Mouse (Mus musculus): ENCODE measurements around the gene Il23a.
"Not testable (repeated sequence)": the region's sequence is repeated elsewhere in the genome, so short reads cannot be mapped to it uniquely, and the experiment has no call there.

Gene Il23a

GRCm38 (mm10) chr10:128298702-128299171 is at the start of gene Il23a:
Gene Il23a (minus strand): TSS chr10:128298752.
- DNase-seq (ENCODE audit: low read depth, low spot score): no peak

DNA sequence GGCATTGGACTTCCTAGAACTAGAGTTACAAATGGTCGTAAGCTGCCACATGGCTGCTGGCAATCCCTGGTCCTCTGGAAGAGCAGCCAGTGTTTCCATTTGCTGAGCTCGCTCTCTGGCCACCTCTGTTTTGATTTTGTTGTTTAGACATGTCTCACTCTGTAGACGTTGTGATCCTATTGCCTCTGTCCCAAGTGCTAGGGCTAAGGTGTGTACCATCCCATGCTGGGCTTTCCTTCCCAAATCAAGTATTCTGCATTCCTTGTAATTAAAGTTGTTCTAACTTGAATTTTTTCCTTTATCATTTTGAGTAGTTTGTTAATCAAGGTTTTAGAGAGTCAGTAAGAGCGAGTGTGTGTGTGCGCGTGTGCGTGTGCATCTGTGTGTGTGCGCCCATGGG is 49.0 kb upstream of the Il23a start:
- no peak for DNase-seq (ENCODE audit: low read depth, low spot score)

DNA sequence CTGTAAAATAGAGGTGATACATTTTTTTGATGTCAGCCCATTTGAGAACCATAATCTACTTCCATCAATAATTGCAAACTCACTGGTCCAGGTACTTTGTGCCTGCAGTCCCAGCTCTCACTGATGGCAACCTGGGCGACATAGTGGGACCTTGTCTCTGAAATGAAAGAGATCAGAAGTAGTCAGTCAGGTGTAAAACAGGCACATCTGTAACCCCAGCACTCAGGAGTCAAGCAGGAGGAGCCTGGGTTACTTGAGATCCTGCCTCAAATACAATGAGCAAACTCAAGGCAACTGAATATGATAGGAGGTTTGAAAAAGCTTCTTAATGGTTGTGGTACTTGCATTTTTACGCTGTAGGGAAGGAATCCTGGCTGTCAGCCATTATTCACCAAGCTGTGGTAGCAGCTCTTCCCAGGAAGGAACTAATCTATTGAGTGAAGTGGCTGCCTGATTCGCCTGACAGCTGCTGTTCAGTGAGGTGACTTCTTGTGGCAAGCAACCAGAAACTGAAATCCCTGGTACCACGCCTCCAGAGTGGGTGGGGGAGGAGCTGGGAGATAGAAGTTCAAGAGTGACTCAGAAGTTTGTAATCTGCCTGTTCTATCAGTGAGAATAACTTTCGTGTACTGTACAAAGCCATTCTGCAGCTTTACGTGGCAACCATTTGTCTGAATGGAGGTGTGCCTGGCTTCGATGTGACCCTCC is 46.2 kb upstream of the Il23a start:
- DNase-seq (ENCODE audit: low read depth, low spot score): peak; percentile 88

GRCm38 (mm10) chr10:128343436-128343835 is 44.9 kb upstream of the Il23a start:
- DNase-seq (ENCODE audit: low read depth, low spot score): peak; percentile 45

GRCm38 (mm10) chr10:128340257-128340656 is 41.7 kb upstream of the Il23a start:
- peak; percentile 48 for DNase-seq (ENCODE audit: low read depth, low spot score)

GRCm38 (mm10) chr10:128338948-128339347 is 40.4 kb upstream of the Il23a start:
- no peak for DNase-seq (ENCODE audit: low read depth, low spot score)

DNA sequence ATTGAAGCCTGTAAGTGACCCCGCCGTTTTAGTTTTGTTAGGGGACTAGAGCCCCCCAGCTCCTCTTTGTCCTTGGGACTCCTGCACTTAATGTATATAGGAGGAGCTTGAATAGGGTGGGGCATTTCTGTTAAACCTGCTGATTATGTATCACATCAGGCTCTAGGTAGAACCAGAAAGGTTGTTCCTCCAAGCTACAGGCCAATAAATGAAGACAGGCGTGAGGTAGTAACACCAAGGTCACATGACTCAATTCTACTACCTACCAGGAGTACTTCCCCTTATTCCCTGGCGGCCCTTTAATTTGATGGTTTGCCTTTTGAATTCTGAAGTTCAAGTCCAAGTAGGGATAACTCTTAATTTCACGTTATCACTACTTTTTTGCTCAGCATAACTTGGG is 39.9 kb upstream of the Il23a start:
- DNase-seq (ENCODE audit: low read depth, low spot score): peak; percentile 71

DNA sequence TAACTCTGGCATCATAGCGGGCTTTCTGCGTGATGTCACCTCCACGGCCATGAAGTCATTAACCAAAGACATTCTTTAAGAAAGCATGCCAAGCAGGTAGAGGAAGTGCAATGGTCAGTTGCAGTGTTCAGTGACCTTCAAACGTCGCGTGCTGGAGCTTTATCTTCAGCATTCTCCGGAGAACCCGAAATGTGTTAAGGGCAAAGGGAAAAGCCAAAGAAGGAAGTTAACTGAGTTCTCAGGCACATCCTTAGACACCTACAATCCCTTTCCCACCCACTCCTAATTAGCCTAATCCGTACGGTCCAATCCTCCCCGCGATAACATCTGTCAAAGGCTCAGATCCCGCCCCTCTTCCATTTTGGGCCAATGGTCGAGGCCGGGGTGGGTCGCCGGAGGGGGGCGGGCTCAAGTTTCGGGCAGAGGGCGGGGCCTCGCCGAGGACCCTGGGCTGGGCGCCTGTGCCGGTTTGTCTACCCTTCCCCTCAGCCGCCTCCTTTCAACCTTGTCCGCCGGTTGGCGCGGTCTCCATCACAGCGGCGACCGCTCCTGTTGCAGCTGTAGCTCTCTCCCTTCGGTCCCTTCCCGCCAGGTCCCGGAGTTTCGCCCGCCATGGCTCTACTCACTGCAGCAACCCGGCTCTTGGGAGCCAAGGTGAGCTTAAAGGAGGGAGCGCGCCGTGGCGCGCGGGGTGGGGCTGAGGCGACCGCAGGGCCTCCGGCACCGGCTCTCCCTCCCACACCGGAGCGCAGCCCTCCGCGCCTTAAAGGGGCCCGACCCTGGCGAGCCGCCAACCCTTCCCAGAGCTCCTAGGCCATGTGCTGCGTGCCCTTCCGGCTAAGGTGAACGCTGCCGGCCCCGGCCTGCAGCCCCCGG is 39.0 kb upstream of the Il23a start, which contains the start of gene Cs:
Gene Cs (plus strand): TSS at position 429 of the 876 bp plus-strand sequence.
- peak; percentile 98 for DNase-seq (ENCODE audit: low read depth, low spot score)

DNA sequence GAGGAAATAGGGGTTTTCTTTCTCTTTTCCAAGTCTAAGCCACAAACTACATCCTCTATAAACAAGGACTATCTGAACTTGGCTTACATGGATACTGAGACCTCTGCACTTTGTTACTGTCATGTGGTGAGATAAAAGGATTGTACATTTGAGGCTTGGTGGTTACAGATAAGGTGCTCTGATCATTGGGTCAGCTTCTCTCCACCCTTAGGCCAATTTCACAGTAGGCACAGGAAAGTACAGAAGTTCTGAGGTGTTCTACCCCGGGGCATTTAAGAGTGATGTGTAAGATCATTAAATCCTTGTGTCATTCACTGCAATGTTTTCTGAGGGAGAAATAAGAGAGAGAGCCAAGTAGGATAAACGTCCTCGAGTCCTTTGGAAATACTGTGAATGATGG is 38.0 kb upstream of the Il23a start:
- no peak for DNase-seq (ENCODE audit: low read depth, low spot score)

DNA sequence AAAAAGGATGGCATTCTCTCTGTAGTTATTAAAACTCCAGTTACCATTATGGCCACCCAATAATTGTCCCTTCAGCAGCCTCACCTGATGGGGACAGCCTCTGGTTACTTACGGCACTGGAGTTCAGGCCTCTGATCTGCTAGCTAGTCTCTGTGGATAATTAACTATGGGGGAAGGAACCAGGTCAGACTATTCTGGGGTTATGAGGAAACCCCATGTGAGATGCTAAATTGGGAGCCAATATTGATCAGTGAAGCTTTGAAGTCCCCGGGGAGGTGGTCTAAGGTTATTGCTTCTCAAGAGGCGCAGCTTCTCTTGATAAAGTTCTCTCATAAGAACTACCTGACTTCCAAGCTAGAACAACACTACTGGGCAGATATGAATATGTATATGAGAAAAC is 37.6 kb upstream of the Il23a start:
- no peak for DNase-seq (ENCODE audit: low read depth, low spot score)

- peak; percentile 86 for DNase-seq (ENCODE audit: low read depth, low spot score)
Measured at GRCm38 (mm10) chr10:128335582-128335981, 37.0 kb upstream of the Il23a start.

DNA sequence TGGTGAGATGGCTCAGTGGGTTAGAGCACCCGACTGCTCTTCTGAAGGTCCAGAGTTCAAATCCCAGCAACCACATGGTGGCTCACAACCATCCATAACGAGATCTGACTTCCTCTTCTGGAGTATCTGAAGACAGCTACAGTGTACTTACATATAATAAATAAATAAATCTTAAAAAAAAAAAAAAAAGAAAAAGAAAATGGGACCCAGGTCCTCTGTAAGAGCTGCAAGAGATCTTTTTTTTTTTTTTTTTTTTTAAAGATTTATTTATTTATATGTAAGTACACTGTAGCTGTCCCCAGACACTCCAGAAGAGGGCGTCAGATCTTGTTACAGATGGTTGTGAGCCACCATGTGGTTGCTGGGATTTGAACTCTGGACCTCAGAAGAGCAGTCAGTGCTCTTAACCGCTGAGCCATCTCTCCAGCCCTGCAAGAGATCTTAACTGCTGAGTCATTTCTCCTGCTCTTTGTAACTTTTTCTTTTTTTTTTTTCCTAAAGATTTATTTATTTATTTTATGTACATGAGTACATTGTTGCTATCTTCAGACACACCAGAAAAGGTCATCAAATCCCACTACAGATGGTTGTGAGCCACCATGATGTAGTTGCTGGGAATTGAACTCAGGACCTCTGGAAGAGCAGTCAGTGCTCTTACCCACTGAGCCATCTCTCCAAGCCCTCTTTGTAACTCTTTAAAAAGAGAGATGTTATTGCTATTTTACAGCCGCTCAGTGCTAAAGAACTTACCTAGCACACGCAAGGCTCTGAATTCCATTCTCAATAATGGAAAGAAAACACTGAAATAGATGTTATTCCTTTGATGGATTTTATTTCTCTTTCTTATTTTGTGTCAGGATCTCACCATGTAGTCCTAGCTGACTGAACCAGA is 34.1 kb upstream of the Il23a start:
- DNase-seq (ENCODE audit: low read depth, low spot score): not testable (repeated sequence)

GRCm38 (mm10) chr10:128327610-128328009 is 29.1 kb upstream of the Il23a start:
- peak; percentile 47 for DNase-seq (ENCODE audit: low read depth, low spot score)

DNA sequence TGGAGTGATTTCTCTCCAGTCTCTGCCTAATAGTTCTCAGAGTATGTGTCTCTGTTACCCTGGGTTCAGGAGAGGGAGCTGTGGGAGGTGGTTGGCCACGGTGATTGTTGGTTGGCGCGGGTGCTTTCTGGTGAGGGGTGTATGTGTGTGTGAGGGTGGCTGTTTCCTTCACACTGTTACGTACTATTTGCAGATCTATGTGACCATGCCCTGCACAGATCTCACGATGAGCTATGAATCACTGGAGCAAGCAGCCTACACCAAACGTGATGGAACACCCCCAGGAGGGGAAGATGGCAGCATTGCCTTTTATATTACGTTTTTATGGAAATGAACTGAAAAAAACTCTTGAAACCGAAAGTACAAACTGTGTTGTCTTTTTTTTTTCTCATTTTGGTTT is 28.3 kb upstream of the Il23a start:
- no peak for DNase-seq (ENCODE audit: low read depth, low spot score)

DNA sequence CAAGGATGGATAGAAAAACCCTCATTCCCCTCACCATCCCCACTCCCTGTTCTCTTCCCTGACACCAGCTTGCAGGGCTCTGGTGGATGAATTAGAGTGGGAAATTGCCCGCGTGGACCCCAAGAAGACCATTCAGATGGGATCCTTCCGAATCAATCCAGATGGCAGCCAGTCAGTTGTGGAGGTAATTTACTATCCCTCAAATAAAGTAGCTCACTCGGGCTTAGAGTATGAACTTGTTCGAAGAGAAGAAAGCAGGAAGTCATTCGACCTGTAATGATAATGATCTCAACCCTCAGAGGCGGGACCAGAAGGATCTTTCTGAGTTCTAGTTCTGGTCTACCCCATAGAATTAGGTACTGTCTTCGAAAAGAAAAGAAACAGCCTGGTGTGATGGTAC is 25.0 kb upstream of the Il23a start:
- no peak for DNase-seq (ENCODE audit: low read depth, low spot score)

DNA sequence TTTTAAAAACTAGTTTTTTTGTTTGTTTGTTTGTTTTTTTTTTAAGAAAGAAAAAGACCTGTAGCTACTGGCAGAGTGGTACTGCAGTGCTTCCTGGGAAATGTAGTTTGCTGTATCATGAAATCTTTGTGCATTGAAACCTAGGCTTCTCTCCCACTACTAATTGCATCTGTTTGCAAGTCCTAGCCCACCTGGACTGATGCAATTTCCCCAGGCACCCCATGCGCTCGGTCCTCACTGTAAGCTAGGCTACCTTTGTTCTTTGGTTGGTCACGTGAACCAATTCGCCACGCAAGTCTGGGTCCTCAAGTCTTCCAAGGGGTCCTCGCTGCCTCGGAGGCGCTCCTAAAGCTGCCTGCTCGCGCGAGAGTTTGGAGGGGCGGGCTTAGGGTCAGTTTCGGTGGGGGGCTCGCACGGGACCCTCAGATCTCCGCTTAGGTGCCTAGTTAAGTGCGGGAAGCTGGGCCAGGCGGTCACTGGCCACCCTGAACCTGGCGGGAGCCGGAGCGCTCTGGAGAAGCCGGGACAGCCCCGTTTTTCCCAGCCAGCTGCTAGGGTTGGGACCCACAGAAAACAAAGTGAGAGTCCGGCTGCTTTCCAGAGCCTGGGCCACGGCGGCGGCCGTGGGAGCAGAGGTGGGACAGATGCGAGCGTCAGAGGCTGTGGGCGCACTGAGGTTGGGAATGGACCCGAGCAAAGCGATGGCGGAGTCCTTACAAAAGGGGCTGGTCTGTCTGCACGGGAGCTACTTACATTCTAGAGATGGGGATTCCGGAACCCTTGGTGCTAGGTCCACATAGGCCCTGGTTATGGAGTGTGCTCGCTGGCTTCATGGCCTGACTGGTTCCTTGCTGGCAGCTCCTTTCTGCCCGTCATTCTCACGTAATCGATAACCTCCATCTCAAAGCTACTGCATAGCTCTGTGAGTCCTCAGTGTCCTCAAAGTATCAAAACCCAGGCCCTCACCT is 23.9 kb upstream of the Il23a start, which contains the start of gene Cnpy2:
Gene Cnpy2 (plus strand): TSS at position 319 of the 968 bp plus-strand sequence.
- DNase-seq (ENCODE audit: low read depth, low spot score): peak; percentile 94

DNA sequence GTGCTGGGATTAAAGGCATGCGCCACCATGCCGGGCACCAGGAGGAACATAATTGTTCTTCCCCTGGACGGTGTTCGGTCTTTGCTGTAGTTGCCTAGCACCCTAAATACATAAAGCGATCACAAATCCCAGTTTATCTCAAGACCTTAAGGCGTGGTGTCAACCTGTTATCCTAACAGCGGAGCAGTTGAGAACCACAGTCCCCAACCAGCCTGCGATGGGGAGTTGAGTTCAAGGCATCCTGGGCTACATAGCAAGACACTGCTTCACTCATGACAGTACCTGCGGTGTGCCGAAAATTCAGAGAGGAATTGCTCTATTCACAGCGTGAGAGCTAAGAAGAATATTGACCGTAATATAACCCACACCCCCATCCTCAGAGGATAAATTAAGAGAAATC is 23.1 kb upstream of the Il23a start:
- DNase-seq (ENCODE audit: low read depth, low spot score): no peak

DNA sequence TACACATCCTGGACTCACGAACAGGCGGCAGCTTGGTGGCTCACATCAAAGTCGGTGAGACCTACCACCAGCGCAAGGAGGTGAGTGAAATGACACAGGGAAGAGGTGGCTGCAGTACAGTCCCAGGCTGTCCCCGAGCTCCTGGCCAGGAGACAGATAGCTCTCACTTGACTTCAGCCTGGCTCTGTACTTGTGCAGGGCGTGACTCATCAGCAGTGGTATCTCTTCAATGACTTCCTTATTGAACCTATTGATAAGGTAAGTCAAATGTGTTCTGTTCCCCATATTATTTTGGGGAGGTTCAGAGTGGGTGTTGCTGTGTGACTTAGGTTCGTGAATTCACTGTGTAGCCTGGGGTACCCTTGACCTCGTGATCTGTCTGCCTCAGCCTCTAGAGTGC is 17.0 kb upstream of the Il23a start:
- DNase-seq (ENCODE audit: low read depth, low spot score): no peak

DNA sequence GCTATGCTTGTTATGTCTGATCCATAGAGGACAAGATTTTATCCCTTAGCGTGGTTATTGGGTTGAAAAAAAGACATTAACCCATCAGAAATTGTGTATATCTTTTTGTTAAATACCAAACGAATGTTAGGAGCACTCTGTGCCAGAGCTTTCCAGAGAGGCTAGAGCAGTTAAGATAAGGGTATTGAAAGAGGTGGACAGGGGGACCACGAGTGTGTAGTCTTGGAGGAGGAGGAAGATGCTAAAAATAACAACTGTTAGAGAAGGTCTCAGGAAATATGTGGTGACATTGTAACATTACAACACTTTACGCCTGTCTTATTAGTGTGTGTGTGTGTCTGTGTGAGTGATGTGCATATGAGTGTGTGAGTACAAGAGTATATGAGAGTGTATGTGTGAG is 12.3 kb upstream of the Il23a start:
- DNase-seq (ENCODE audit: low read depth, low spot score): no peak

DNA sequence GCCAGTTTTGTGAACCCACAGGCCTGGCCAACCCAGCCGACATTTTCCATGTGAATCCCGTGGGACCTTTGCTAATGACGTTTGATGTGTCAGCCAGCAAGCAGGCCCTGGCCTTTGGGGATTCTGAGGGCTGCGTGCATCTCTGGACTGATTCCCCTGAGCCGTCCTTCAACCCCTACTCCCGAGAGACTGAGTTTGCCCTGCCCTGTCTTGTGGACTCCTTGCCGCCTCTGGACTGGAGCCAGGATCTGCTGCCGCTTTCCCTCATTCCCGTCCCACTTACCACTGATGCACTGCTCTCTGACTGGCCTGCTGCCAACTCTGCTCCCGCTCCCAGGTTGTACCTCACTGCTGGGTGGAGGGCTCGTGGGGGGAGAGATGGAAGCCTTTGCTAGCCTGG is 11.6 kb upstream of the Il23a start:
- DNase-seq (ENCODE audit: low read depth, low spot score): no peak

All from A20 (cell line).